Mouse (Mus musculus): ENCODE measurements around the gene Magi1.

- TF ChIP-seq ZMIZ1 (IDR thresholded peaks at IDR 0.05; ENCODE audit: low read depth, low read length) (no peak), MEF2A (IDR thresholded peaks at IDR 0.05; ENCODE audit: extremely low read depth, insufficient replicate concordance, low read depth, low read length, poor library complexity, severe bottlenecking) (no peak), ZNF384 (IDR thresholded peaks at IDR 0.05; ENCODE audit: low read depth, low read length) (no peak), USF1 (IDR thresholded peaks at IDR 0.05; ENCODE audit: low read depth, low read length) (no peak), GATA1 (IDR thresholded peaks at IDR 0.05; ENCODE audit: low read depth, low read length) (no peak), CTCF (IDR thresholded peaks at IDR 0.05 in 2 of 3, conservative IDR thresholded peaks at IDR 0.05 in 1 of 3; ENCODE audit: control insufficient read depth in 1 of 3, insufficient read depth in 1 of 3, low read depth in 2 of 3, low read length in 3 of 3, poor library complexity in 1 of 3, severe bottlenecking in 1 of 3) (no peak), POLR2AphosphoS5 (IDR thresholded peaks at IDR 0.05; ENCODE audit: borderline replicate concordance, low read depth, low read length) (no peak), EP300 (IDR thresholded peaks at IDR 0.05; ENCODE audit: low read depth in 1 of 2, low read length in 2 of 2) (no peak), GABPA (IDR thresholded peaks at IDR 0.05; ENCODE audit: low read depth, low read length) (no peak), JUND (IDR thresholded peaks at IDR 0.05; ENCODE audit: low read depth, low read length) (no peak), ELF1 (IDR thresholded peaks at IDR 0.05; ENCODE audit: low read depth, low read length) (no peak), NELFE (IDR thresholded peaks at IDR 0.05; ENCODE audit: low read depth, low read length) (no peak), SIN3A (IDR thresholded peaks at IDR 0.05; ENCODE audit: low read length) (no peak), NRF1 (IDR thresholded peaks at IDR 0.05; ENCODE audit: insufficient read depth, low read depth, low read length, poor library complexity, severe bottlenecking) (no peak)
These were observed 360.4 kb downstream of the Magi1 start for GRCm38 (mm10) chr6:93923351-93923750.

Data from MEL (cell line).